Mouse (Mus musculus) kidney, adult 8-10 months (tissue): ENCODE results near the gene Spout1.
"Not testable (repeated sequence)": the region's sequence is repeated elsewhere in the genome, so short reads cannot be mapped to it uniquely, and the experiment has no call there.

ENCODE experiments used
- DNase-seq, 2 experiments: peaks; one replicate each; pipeline ENCODE4 v3.0.0; 2022

The Spout1 gene

GRCm38 (mm10) chr2:30177700-30178675, at the start of gene Spout1:
TSS of gene Spout1 (minus strand) at chr2:30178459.
- DNase-seq, result peak; percentile 95 to 96

- DNase-seq, result no peak
These were observed 38.0 kb upstream of the Spout1 start for GRCm38 (mm10) chr2:30216293-30216692.

- no peak for DNase-seq
These were observed 37.2 kb upstream of the Spout1 start for GRCm38 (mm10) chr2:30215493-30215892.

GRCm38 (mm10) chr2:30214745-30215144, 36.5 kb upstream of the Spout1 start:
- DNase-seq, result no peak

GRCm38 (mm10) chr2:30212951-30213350, 34.7 kb upstream of the Spout1 start:
- DNase-seq, result peak in 1 of 2 experiments; percentile 51

- DNase-seq, result no peak
These were observed 33.9 kb upstream of the Spout1 start for GRCm38 (mm10) chr2:30212169-30212545.

- no peak for DNase-seq
These were observed 33.3 kb upstream of the Spout1 start for GRCm38 (mm10) chr2:30211408-30212168.

- DNase-seq, result no peak
These were observed 29.6 kb upstream of the Spout1 start for GRCm38 (mm10) chr2:30207886-30208285.

- no peak for DNase-seq
These were observed 29.1 kb upstream of the Spout1 start for GRCm38 (mm10) chr2:30207401-30207800.

- DNase-seq, result peak; percentile 94 to 96
These were observed 27.5 kb upstream of the Spout1 start, which contains the start of gene Kyat1 for GRCm38 (mm10) chr2:30205629-30206357. TSS of gene Kyat1 (minus strand) at chr2:30205847.

- DNase-seq, result peak; percentile 52 to 67
These were observed 27.0 kb upstream of the Spout1 start for GRCm38 (mm10) chr2:30205255-30205628.

GRCm38 (mm10) chr2:30203439-30203838, 25.2 kb upstream of the Spout1 start:
- DNase-seq, result peak in 1 of 2 experiments; percentile 60

- DNase-seq, result peak in 1 of 2 experiments; percentile 62
These were observed 22.2 kb upstream of the Spout1 start for GRCm38 (mm10) chr2:30200388-30200925.

- DNase-seq, result no peak
These were observed 21.7 kb upstream of the Spout1 start for GRCm38 (mm10) chr2:30199984-30200383.

GRCm38 (mm10) chr2:30198021-30198420, 19.8 kb upstream of the Spout1 start:
- DNase-seq, result peak; percentile 45 to 67

- DNase-seq, result no peak
These were observed 16.4 kb upstream of the Spout1 start for GRCm38 (mm10) chr2:30194656-30195055.

GRCm38 (mm10) chr2:30191790-30192580, 13.7 kb upstream of the Spout1 start:
- peak; percentile 67 to 70 for DNase-seq

GRCm38 (mm10) chr2:30185681-30186080, 7.4 kb upstream of the Spout1 start:
- DNase-seq, result no peak

GRCm38 (mm10) chr2:30185276-30185675, 7.0 kb upstream of the Spout1 start:
- no peak for DNase-seq

- DNase-seq, result peak; percentile 70 to 72
These were observed 5.5 kb upstream of the Spout1 start for GRCm38 (mm10) chr2:30183721-30184120.

- no peak for DNase-seq
These were observed 4.2 kb upstream of the Spout1 start for GRCm38 (mm10) chr2:30182424-30182823.

GRCm38 (mm10) chr2:30178711-30179110, 452 bp upstream of the Spout1 start:
- not testable (repeated sequence) for DNase-seq
